Mouse (Mus musculus) stomach, postnatal 0 days (tissue): ENCODE measurements around the gene Kirrel3. TPM values are rescaled to one million over a fixed set of nuclear protein-coding genes. Genes with fewer than 3 reads are reported as not detected.

Source experiments
- ATAC-seq: fragments of 200-750 bp; cut with Nextera tagmentation; 2 replicates; pipeline ENCODE4 v1.8.0; 2017; ENCODE audit not compliant: low FRiP score, low TSS enrichment
- DNase-seq: peaks from one replicate; pipeline ENCODE4 v3.0.0-alpha.2; 2016; ENCODE audit warnings: low spot score
- H3K27ac ChIP-seq: fragments of 300-500 bp; sonication (generic); replicated peaks from 2 replicates; pipeline ENCODE4 v1.5.1; 2014; ENCODE audit warnings: mild to moderate bottlenecking, control low read depth
- H3K27me3 ChIP-seq: fragments of 300-500 bp; sonication (generic); 2 replicates; pipeline ENCODE4 v1.6.1; 2014; ENCODE audit warnings: low read length; ENCODE audit not compliant: control insufficient read depth, insufficient read depth
- H3K36me3 ChIP-seq: fragments of 300-500 bp; sonication (generic); 2 replicates; pipeline ENCODE4 v1.6.1; 2014; ENCODE audit warnings: low read length, mixed read lengths; ENCODE audit not compliant: control insufficient read depth, insufficient read depth
- H3K4me1 ChIP-seq: fragments of 300-500 bp; sonication (generic); replicated peaks from 2 replicates; pipeline ENCODE4 v1.6.1; 2014; ENCODE audit warnings: antibody characterized with exemption; ENCODE audit not compliant: control insufficient read depth, insufficient read depth
- H3K4me2 ChIP-seq: fragments of 300-500 bp; sonication (generic); replicated peaks from 2 replicates; pipeline ENCODE4 v1.6.1; 2014; ENCODE audit warnings: low read depth, mild to moderate bottlenecking, control low read depth, moderate library complexity
- H3K4me3 ChIP-seq: fragments of 300-500 bp; sonication (generic); 2 replicates; pipeline ENCODE4 v1.5.1; 2014; ENCODE audit warnings: low read depth, low read length, control low read depth
- H3K9ac ChIP-seq: fragments of 300-500 bp; sonication (generic); 2 replicates; pipeline ENCODE4 v1.6.1; 2014; ENCODE audit warnings: mild to moderate bottlenecking, low read length, control low read depth, mixed read lengths
- H3K9me3 ChIP-seq: fragments of 300-500 bp; sonication (generic); 2 replicates; pipeline ENCODE4 v1.6.1; 2016; ENCODE audit warnings: low read length; ENCODE audit not compliant: control insufficient read depth
- CTCF ChIP-seq: IDR thresholded peaks from 2 replicates; pipeline ENCODE4 v1.5.1; 2016; ENCODE audit warnings: antibody characterized with exemption, low read depth, mild to moderate bottlenecking, moderate library complexity
- EP300 ChIP-seq: optimal IDR thresholded peaks from 2 replicates; pipeline ENCODE3; 2016; ENCODE audit warnings: antibody characterized with exemption
- WGBS: fragments of 180-500 bp; shearing (Covaris S2); extraction: QIAGEN DNeasy Blood & Tissue Kit; methylation state at CpG from one replicate; pipeline ENCODE4 v1.1.7; 2014; 5-methylcytosine and 5-hydroxymethylcytosine counted together
- polyA plus RNA-seq: library from polyadenylated mRNA; unstranded; fragments of >200 nt; fragmentation: Nextera tagmentation; extraction: Ambion mirVana; gene quantifications from 2 replicates; pipeline ENCODE4 v1.2.1, GENCODE M21; 2015

The Kirrel3 gene
- polyA plus RNA-seq, 1 experiment from 2014 or later = 1.4 TPM

- TF ChIP-seq EP300 = no peak
- no peak for TF ChIP-seq CTCF
- ATAC-seq = no peak
- H3K4me2 ChIP-seq = no peak overlapping the region
- no peaks in the 10 kb centered on the region for H3K27me3 ChIP-seq
- H3K36me3 ChIP-seq = no peaks in the 10 kb centered on the region
- WGBS = 68% methylated on average over 6 of the region's 6 CpGs
- no peaks in the 10 kb centered on the region for H3K4me1 ChIP-seq
- H3K27ac ChIP-seq = no peak overlapping the region
- no peak overlapping the region for H3K4me3 ChIP-seq
- no peaks in the 10 kb centered on the region for H3K9me3 ChIP-seq
- H3K9ac ChIP-seq = no peak overlapping the region
- DNase-seq = no peak
Measured at GRCm38 (mm10) chr9:34957691-34958090, 472.0 kb downstream of the Kirrel3 start.

- H3K4me1 ChIP-seq = no peaks in the 10 kb centered on the region
- H3K4me2 ChIP-seq = no peak overlapping the region
- H3K36me3 ChIP-seq = no peaks in the 10 kb centered on the region
- no peaks in the 10 kb centered on the region for H3K27me3 ChIP-seq
- H3K27ac ChIP-seq = no peak overlapping the region
- TF ChIP-seq CTCF = no peak
- H3K9me3 ChIP-seq = no peaks in the 10 kb centered on the region
- no peak overlapping the region for H3K4me3 ChIP-seq
- ATAC-seq (no peak), DNase-seq (no peak)
- WGBS = 83% methylated on average over 5 of the region's 5 CpGs
- H3K9ac ChIP-seq = no peak overlapping the region
Measured at GRCm38 (mm10) chr9:34958183-34958830, 472.6 kb downstream of the Kirrel3 start.

GRCm38 (mm10) chr9:34960736-34961135, 475.0 kb downstream of the Kirrel3 start:
- Histone ChIP-seq H3K4me2 (no peak overlapping the region), H3K4me3 (no peak overlapping the region), H3K27ac (no peak overlapping the region), H3K4me1 (no peaks in the 10 kb centered on the region), H3K9ac (no peak overlapping the region), H3K36me3 (no peaks in the 10 kb centered on the region), H3K9me3 (no peaks in the 10 kb centered on the region), H3K27me3 (no peaks in the 10 kb centered on the region)
- no peak for ATAC-seq
- TF ChIP-seq EP300 = no peak
- WGBS = 40% methylated on average over 12 of the region's 12 CpGs
- no peak for DNase-seq

GRCm38 (mm10) chr9:34961171-34961570, 475.5 kb downstream of the Kirrel3 start:
- no peak for TF ChIP-seq EP300
- no peak for TF ChIP-seq CTCF
- Histone ChIP-seq H3K27me3 (no peaks in the 10 kb centered on the region), H3K4me1 (no peaks in the 10 kb centered on the region)

GRCm38 (mm10) chr9:34962251-34962650, 476.6 kb downstream of the Kirrel3 start:
- TF ChIP-seq CTCF = no peak
- TF ChIP-seq EP300 = no peak
- H3K27ac ChIP-seq = no peak overlapping the region
- DNase-seq = no peak
- no peak for ATAC-seq
- no peak overlapping the region for H3K9ac ChIP-seq
- no peak overlapping the region for H3K4me2 ChIP-seq
- H3K27me3 ChIP-seq = no peaks in the 10 kb centered on the region
- WGBS = 94% methylated on average over 4 of the region's 4 CpGs
- H3K4me1 ChIP-seq = no peaks in the 10 kb centered on the region
- H3K4me3 ChIP-seq = no peak overlapping the region
- no peaks in the 10 kb centered on the region for H3K9me3 ChIP-seq
- no peaks in the 10 kb centered on the region for H3K36me3 ChIP-seq

More at GRCm38 (mm10) chr9:34961171-34961570, 475.5 kb downstream of the Kirrel3 start:
- DNase-seq (no peak), ATAC-seq (no peak)
- H3K4me3 ChIP-seq = no peak overlapping the region
- no peak overlapping the region for H3K4me2 ChIP-seq
- no peak overlapping the region for H3K27ac ChIP-seq
- WGBS = 59% methylated on average over 14 of the region's 14 CpGs
- no peak overlapping the region for H3K9ac ChIP-seq
- no peaks in the 10 kb centered on the region for H3K36me3 ChIP-seq
- no peaks in the 10 kb centered on the region for H3K9me3 ChIP-seq

- no peak for DNase-seq
- WGBS = 75% methylated on average over 3 of the region's 3 CpGs
- Histone ChIP-seq H3K27ac (no peak overlapping the region), H3K27me3 (no peaks in the 10 kb centered on the region), H3K36me3 (no peaks in the 10 kb centered on the region), H3K4me2 (no peak overlapping the region), H3K4me1 (no peaks in the 10 kb centered on the region), H3K4me3 (no peak overlapping the region), H3K9me3 (no peaks in the 10 kb centered on the region), H3K9ac (no peak overlapping the region)
- no peak for TF ChIP-seq CTCF
- no peak for TF ChIP-seq EP300
- ATAC-seq = no peak
Measured at GRCm38 (mm10) chr9:34963593-34963992, 477.9 kb downstream of the Kirrel3 start.
